Mouse (Mus musculus) erythroblast, adult 5-6 weeks (primary cell): ENCODE measurements around the gene Gm5592. TPM values are rescaled to one million over a fixed set of nuclear protein-coding genes. Genes with fewer than 3 reads are reported as not detected.
"Not testable (repeated sequence)": the region's sequence is repeated elsewhere in the genome, so short reads cannot be mapped to it uniquely, and the experiment has no call there.

ENCODE experiments used
- ATAC-seq: replicated peaks from 2 replicates; pipeline ENCODE4 v1.8.0; 2016; ENCODE audit warnings: moderate number of reproducible peaks, mild to moderate bottlenecking, moderate TSS enrichment, inconsistent platforms; ENCODE audit not compliant: poor library complexity, low FRiP score, severe bottlenecking
- total RNA-seq, 2 experiments: library from RNA; stranded (forward) in 1 of 2; stranded (reverse) in 1 of 2; fragments of 150-400 nt in 1 of 2; fragments of 200-764, 138-1000 nt in 1 of 2; gene quantifications; 2 replicates each; pipeline versions ENCODE4 v1.2.3 to v1.2.4; 2015 to 2017; ENCODE audit warnings: low replicate concordance in 2 of 2

The Gm5592 gene
- total RNA-seq (2015; ENCODE audit: low replicate concordance) (not detected in 2 replicates), total RNA-seq (2017; ENCODE audit: low replicate concordance) (not detected in 2 replicates)

- ATAC-seq = not testable (repeated sequence)
Measured at GRCm38 (mm10) chr7:41153541-41153940, at the start of gene Gm5592. Gm5592 (plus strand) TSS chr7:41153841.

- ATAC-seq = not testable (repeated sequence)
Measured at GRCm38 (mm10) chr7:41155806-41156205, 2.2 kb downstream of the Gm5592 start.

GRCm38 (mm10) chr7:41157879-41158278 is 4.2 kb downstream of the Gm5592 start:
- ATAC-seq = not testable (repeated sequence)

- not testable (repeated sequence) for ATAC-seq
Measured at GRCm38 (mm10) chr7:41158562-41158961, 4.9 kb downstream of the Gm5592 start.

GRCm38 (mm10) chr7:41193671-41194070 is 40.0 kb downstream of the Gm5592 start:
- no peak for ATAC-seq

Other genes starting within 250 kb of the Gm5592 start
- gene 4930433I11Rik, start 166.3 kb upstream of the Gm5592 start, total RNA-seq (2015; ENCODE audit: low replicate concordance) = not detected in 2 replicates
- not detected in 2 replicates for gene 4930433I11Rik, start 166.3 kb upstream of the Gm5592 start, total RNA-seq (2017; ENCODE audit: low replicate concordance)
- gene Gm4884, start 121.1 kb upstream of the Gm5592 start, total RNA-seq (2015; ENCODE audit: low replicate concordance) = not detected in 2 replicates
- gene Gm4884, start 121.1 kb upstream of the Gm5592 start, total RNA-seq (2017; ENCODE audit: low replicate concordance) = not detected in 2 replicates
- 7.1 and 10.0 TPM in 2 replicates for gene AI987944, start 239.5 kb downstream of the Gm5592 start, total RNA-seq (2015; ENCODE audit: low replicate concordance)
- 4.7 TPM in 2 replicates for gene AI987944, start 239.5 kb downstream of the Gm5592 start, total RNA-seq (2017; ENCODE audit: low replicate concordance)